Mouse (Mus musculus) inflammation-experienced regulatory T-cells (primary cell): ENCODE measurements around the gene Gkn3. TPM values are rescaled to one million over a fixed set of nuclear protein-coding genes. Genes with fewer than 3 reads are reported as not detected.

Source experiments
- polyA plus RNA-seq, 2 experiments: library from polyadenylated mRNA; unstranded; fragments of 100-300 nt; shearing (Covaris generic); gene quantifications; one replicate each; pipeline ENCODE4 v1.2.1; 2017

The Gkn3 gene
- not detected for polyA plus RNA-seq

GRCm38 (mm10) chr6:87388877-87389276 is at the start of gene Gkn3:
Gene Gkn3 (minus strand): TSS chr6:87388935.

GRCm38 (mm10) chr6:87428487-87429044 is 39.8 kb upstream of the Gkn3 start, which contains the start of gene Bmp10:
Gene Bmp10 (plus strand): TSS chr6:87428994.

GRCm38 (mm10) chr6:87373057-87373456 is 15.7 kb downstream of the Gkn3 start, which contains the start of gene Gkn2:
Gene Gkn2 (plus strand): TSS chr6:87373357.

GRCm38 (mm10) chr6:87350829-87351228 is 37.9 kb downstream of the Gkn3 start, which contains the start of gene Gkn1:
Gene Gkn1 (minus strand): TSS chr6:87350942.

GRCm38 (mm10) chr6:87335091-87335934 is 53.4 kb downstream of the Gkn3 start, which contains the start of gene Antxr1:
Gene Antxr1 (minus strand): TSS chr6:87335821.

Other genes with a start within 250 kb of the Gkn3 start
- 1 to 10 TPM in 1 of 2 experiments, under 1 TPM in 1; 0.28 to 1.5 TPM for gene Antxr1, start 53.1 kb downstream of the Gkn3 start, polyA plus RNA-seq
- gene Gkn1, start 38.0 kb downstream of the Gkn3 start, polyA plus RNA-seq, result not detected
- gene Gkn2, start 15.6 kb downstream of the Gkn3 start, polyA plus RNA-seq, result not detected
- gene Bmp10, start 40.1 kb upstream of the Gkn3 start, polyA plus RNA-seq, result under 1 TPM in 1 of 2 experiments, not detected in 1; 0.18 TPM
- 100 to 1,000 TPM; 151 to 170 TPM for gene Arhgap25, start 144.3 kb upstream of the Gkn3 start, polyA plus RNA-seq
- gene Prokr1, start 201.8 kb upstream of the Gkn3 start, polyA plus RNA-seq, result 1 to 10 TPM in 1 of 2 experiments, under 1 TPM in 1; 0.12 to 1.8 TPM